Mouse (Mus musculus): ENCODE results near the gene Rbm8a. TPM values are rescaled to one million over a fixed set of nuclear protein-coding genes. Genes with fewer than 3 reads are reported as not detected.
"Not testable (repeated sequence)": the region's sequence is repeated elsewhere in the genome, so short reads cannot be mapped to it uniquely, and the experiment has no call there.

The Rbm8a gene
- total and polyA plus RNA-seq, 2 experiments from 2014 or later: 14.9 to 114 TPM

- Histone ChIP-seq H3K4me2 (ENCODE audit: low read depth, low read length) (peak overlapping the region; percentile 74), H3K36me3 (ENCODE audit: insufficient read depth, low read length) (no peaks in the 10 kb centered on the region), H3K4me1 (ENCODE audit: insufficient read depth, low read length) (peaks cover 33% of the 10 kb centered on the region), H3K27ac (peak overlapping the region; percentile 95), H3K9me3 (ENCODE audit: low read length) (no peaks in the 10 kb centered on the region), H3K4me3 (ENCODE audit: low read length) (peak overlapping the region; percentile 83), H3K9ac (replicated peaks; ENCODE audit: low read length) (peak overlapping the region; percentile 83), H3K27me3 (ENCODE audit: insufficient read depth, low read length) (no peaks in the 10 kb centered on the region)
- ATAC-seq (no peak), DNase-seq (ENCODE audit: low spot score) (no peak)
- WGBS: 16% methylated on average over 5 of the region's 5 CpGs
- TF ChIP-seq CTCF (IDR thresholded peaks at IDR 0.05; ENCODE audit: low read depth): no peak
Observed at GRCm38 (mm10) chr3:96602704-96603084, 27.0 kb upstream of the Rbm8a start.

DNA sequence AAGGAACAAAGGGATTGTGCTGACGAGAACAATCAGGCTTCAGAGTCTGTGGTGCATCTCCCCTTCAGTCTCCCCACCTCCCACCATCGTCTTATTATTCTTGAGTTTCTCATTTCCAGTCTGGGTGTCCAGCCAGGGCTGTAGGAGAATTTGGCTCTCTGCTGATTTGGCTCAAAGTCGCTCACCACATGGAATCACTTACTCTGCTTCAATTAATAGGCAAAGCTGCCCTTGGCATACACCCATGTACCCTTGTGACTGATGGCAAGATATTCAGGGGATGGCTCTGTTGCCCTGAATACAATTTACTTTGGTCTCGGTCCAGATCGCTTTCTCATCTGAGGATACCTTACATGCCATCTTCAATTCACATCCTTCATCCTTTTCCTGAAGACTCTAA is 26.4 kb upstream of the Rbm8a start:
- peak overlapping the region; percentile 95 for H3K27ac ChIP-seq
- WGBS: 14% methylated on average over 5 of the region's 5 CpGs
- H3K4me1 ChIP-seq (ENCODE audit: insufficient read depth, low read length): peaks cover 27% of the 10 kb centered on the region
- H3K9ac ChIP-seq (replicated peaks; ENCODE audit: low read length): peak overlapping the region; percentile 83
- no peaks in the 10 kb centered on the region for H3K36me3 ChIP-seq (ENCODE audit: insufficient read depth, low read length)
- peak overlapping the region; percentile 83 for H3K4me3 ChIP-seq (ENCODE audit: low read length)
- ATAC-seq (no peak), DNase-seq (ENCODE audit: low spot score) (peak; percentile 83)
- H3K27me3 ChIP-seq (ENCODE audit: insufficient read depth, low read length): no peaks in the 10 kb centered on the region
- TF ChIP-seq CTCF (IDR thresholded peaks at IDR 0.05; ENCODE audit: low read depth): no peak
- H3K4me2 ChIP-seq (ENCODE audit: low read depth, low read length): peak overlapping the region; percentile 74
- no peaks in the 10 kb centered on the region for H3K9me3 ChIP-seq (ENCODE audit: low read length)

- H3K4me1 ChIP-seq (ENCODE audit: insufficient read depth, low read length): peaks cover 19% of the 10 kb centered on the region
- H3K27ac ChIP-seq; H3K9ac ChIP-seq (replicated peaks; ENCODE audit: low read length); H3K4me3 ChIP-seq (ENCODE audit: low read length); H3K4me2 ChIP-seq (ENCODE audit: low read depth, low read length); DNase-seq (ENCODE audit: low spot score); H3K27me3 ChIP-seq (ENCODE audit: insufficient read depth, low read length); ATAC-seq; H3K9me3 ChIP-seq (ENCODE audit: low read length); H3K36me3 ChIP-seq (ENCODE audit: insufficient read depth, low read length): not testable (repeated sequence)
- WGBS: 86% methylated on average over 3 of the region's 4 CpGs
Observed at GRCm38 (mm10) chr3:96606007-96606406, 23.7 kb upstream of the Rbm8a start.

DNA sequence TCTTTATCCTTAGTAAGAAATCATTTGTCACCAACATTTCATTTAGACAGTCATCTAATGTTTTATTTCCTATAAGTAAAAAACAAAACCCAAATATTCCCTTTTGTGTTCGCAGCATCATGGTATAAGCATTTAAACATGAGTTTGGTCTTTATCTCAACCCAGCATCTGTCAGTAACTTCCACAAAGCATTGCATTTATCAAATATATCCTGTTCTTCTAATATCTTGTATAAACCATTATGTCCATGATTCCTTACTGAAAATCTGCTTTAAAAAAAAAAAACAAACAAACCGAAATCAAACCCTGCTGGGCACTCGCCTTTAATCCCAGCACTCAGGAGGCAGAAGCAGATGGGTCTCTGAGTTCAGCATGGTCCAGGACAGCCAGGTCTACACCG is 23.1 kb upstream of the Rbm8a start:
- Histone ChIP-seq H3K9me3 (ENCODE audit: low read length) (no peaks in the 10 kb centered on the region), H3K4me1 (ENCODE audit: insufficient read depth, low read length) (peaks cover 19% of the 10 kb centered on the region), H3K9ac (replicated peaks; ENCODE audit: low read length) (no peak overlapping the region), H3K36me3 (ENCODE audit: insufficient read depth, low read length) (no peaks in the 10 kb centered on the region), H3K27me3 (ENCODE audit: insufficient read depth, low read length) (no peaks in the 10 kb centered on the region), H3K4me2 (ENCODE audit: low read depth, low read length) (no peak overlapping the region), H3K4me3 (ENCODE audit: low read length) (no peak overlapping the region), H3K27ac (no peak overlapping the region)
- ATAC-seq (no peak), DNase-seq (ENCODE audit: low spot score) (no peak)
- TF ChIP-seq CTCF (IDR thresholded peaks at IDR 0.05; ENCODE audit: low read depth): no peak
- WGBS: 85% methylated on average over 4 of the region's 4 CpGs

DNA sequence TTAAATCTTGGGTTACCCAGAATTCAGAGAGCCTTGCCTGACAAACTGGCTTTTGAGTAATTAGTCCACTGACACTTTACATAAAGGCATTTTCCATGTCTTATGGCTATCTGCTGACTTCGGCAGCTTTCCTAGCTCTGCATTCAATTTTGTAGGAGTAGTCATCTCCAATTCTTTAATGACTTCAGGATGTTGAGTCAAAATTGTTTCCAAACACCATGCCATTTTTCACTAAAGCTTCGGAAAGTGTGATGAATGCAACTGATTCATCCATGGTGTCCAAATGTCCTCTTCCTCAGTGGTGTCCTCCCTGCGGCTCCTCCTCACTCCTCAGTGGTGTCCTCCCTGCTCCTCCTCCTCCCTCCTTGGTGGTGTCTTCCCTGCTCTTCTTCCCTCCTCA is 11.8 kb upstream of the Rbm8a start:
- Histone ChIP-seq H3K4me3 (ENCODE audit: low read length) (no peak overlapping the region), H3K27ac (no peak overlapping the region), H3K9ac (replicated peaks; ENCODE audit: low read length) (no peak overlapping the region), H3K4me2 (ENCODE audit: low read depth, low read length) (no peak overlapping the region), H3K36me3 (ENCODE audit: insufficient read depth, low read length) (peaks cover 44% of the 10 kb centered on the region), H3K4me1 (ENCODE audit: insufficient read depth, low read length) (no peaks in the 10 kb centered on the region), H3K9me3 (ENCODE audit: low read length) (no peaks in the 10 kb centered on the region), H3K27me3 (ENCODE audit: insufficient read depth, low read length) (no peaks in the 10 kb centered on the region)
- no peak for ATAC-seq
- DNase-seq (ENCODE audit: low spot score): no peak
- TF ChIP-seq CTCF (IDR thresholded peaks at IDR 0.05; ENCODE audit: low read depth): no peak
- WGBS: 88% methylated on average over 3 of the region's 3 CpGs

DNA sequence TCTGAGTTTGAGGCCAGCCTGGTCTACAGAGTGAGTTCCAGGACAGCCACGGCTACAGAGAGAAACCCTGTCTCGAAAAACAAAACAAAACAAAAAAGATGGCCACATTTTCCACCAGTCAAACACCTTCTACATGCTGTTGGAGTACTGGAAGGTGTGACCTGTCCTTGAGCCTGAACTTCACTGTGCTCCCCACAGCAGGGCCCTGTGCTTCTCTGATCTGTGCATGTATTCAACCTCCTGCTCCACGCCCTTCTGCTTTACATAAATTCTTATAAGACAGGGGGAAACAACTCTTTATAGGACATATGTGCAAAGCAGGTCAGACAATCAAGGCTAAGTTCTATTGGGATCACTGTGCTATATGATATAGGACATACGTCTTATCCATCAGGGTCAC is 6.5 kb upstream of the Rbm8a start:
- Histone ChIP-seq H3K27me3 (ENCODE audit: insufficient read depth, low read length) (no peaks in the 10 kb centered on the region), H3K4me3 (ENCODE audit: low read length) (no peak overlapping the region), H3K4me2 (ENCODE audit: low read depth, low read length) (no peak overlapping the region), H3K36me3 (ENCODE audit: insufficient read depth, low read length) (peaks cover 40% of the 10 kb centered on the region; the same call in 1 of the 2 replicates), H3K9me3 (ENCODE audit: low read length) (no peaks in the 10 kb centered on the region), H3K4me1 (ENCODE audit: insufficient read depth, low read length) (no peaks in the 10 kb centered on the region), H3K27ac (no peak overlapping the region), H3K9ac (replicated peaks; ENCODE audit: low read length) (no peak overlapping the region)
- ATAC-seq (no peak), DNase-seq (ENCODE audit: low spot score) (no peak)
- 97% methylated on average over 4 of the region's 4 CpGs for WGBS
- TF ChIP-seq CTCF (IDR thresholded peaks at IDR 0.05; ENCODE audit: low read depth): no peak

DNA sequence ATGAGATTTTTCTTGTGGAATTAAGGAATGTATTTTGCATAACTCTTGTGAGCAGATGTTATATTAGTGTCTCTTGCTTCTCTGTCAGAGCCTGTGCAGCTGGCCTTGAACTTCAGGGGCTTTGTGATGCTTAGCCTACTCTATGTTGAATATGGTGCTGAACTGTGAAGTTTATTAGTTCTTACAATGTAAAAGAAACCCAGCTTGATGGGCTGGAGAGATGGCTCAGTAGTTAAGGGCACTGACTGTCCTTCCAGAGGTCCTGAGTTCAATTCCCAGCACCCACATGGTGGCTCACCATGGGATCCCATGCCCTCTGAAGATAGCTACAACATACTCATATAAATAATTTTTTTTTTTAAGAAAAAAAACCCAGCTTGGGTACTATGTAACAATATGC is 2.3 kb downstream of the Rbm8a start:
- no peaks in the 10 kb centered on the region for H3K27me3 ChIP-seq (ENCODE audit: insufficient read depth, low read length)
- H3K9me3 ChIP-seq (ENCODE audit: low read length): no peaks in the 10 kb centered on the region
- DNase-seq (ENCODE audit: low spot score) (no peak), ATAC-seq (no peak)
- H3K4me2 ChIP-seq (ENCODE audit: low read depth, low read length): no peak overlapping the region
- TF ChIP-seq CTCF (IDR thresholded peaks at IDR 0.05; ENCODE audit: low read depth): no peak
- H3K4me3 ChIP-seq (ENCODE audit: low read length): no peak overlapping the region
- peaks cover 15% of the 10 kb centered on the region; the same call in 1 of the 2 replicates for H3K36me3 ChIP-seq (ENCODE audit: insufficient read depth, low read length)
- no peak overlapping the region for H3K9ac ChIP-seq (replicated peaks; ENCODE audit: low read length)
- H3K4me1 ChIP-seq (ENCODE audit: insufficient read depth, low read length): peaks cover 13% of the 10 kb centered on the region; the same call in 1 of the 2 replicates
- H3K27ac ChIP-seq: no peak overlapping the region
